Mouse (Mus musculus) layer of hippocampus, postnatal 25 days (tissue): ENCODE data around the gene Use1. TPM values are rescaled to one million over a fixed set of nuclear protein-coding genes. Genes with fewer than 3 reads are reported as not detected.
A peak's percentile ranks its signal among the peaks of the same experiment; 100 is the strongest.

ENCODE experiments used
- DNase-seq, 2 experiments: peaks; one replicate each; pipeline ENCODE4 v3.0.0; 2022; ENCODE audit warnings: mixed read lengths in 2 of 2, low spot score in 1 of 2; ENCODE audit errors: extremely low spot score in 1 of 2
- total RNA-seq, 2 experiments: library from RNA; stranded (reverse); gene quantifications; 2 replicates each; pipeline ENCODE4 v1.2.3; 2021

The Use1 gene
- total RNA-seq, 2 experiments from 2014 or later: 113 TPM

DNA sequence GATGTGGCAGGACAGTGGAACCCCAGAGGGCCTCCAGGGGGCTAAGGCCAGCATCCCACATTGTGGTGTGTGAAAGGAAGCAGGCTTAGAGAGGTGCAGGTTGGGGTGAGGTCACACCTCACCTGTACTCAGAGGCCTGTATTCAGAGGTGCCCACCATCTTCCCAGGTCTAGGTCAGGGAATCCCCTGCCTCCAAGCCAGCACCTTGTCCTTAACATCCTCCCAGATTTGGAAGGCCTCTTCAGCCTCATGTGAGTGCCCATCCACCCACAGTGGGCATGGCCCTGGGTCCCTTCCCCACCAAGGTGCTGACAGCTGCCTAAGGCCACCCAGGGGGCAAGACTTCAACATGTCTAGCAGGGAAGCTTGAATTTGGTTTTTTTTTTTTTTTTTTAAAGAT lies 34.8 kb downstream of the Use1 start:
- peak in 1 of 2 experiments; percentile 6 for DNase-seq

DNA sequence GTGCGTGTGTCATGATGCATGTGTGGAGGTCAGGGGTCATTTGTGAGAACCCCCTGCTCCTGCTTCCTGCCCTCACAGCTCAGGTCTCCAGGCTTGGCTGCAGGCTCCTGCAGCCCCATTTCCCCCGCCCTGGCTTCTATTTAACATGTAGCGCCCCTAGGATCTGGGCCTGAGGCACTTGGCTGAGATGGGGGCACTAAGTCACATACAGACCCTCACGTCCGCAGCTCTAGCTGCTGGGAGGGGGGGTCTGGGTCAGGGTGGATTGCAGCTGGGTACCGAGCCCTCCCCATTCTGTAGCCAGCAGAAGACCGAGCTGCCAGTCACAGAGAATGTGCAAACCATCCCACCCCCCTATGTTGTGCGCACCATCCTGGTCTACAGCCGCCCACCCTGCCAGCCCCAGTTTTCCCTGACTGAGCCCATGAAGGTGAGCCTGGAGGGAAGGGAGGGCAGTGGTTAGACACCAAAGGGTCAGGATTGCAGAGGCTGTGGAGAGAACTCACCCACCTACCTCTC lies 35.9 kb downstream of the Use1 start:
- no peak for DNase-seq

DNA sequence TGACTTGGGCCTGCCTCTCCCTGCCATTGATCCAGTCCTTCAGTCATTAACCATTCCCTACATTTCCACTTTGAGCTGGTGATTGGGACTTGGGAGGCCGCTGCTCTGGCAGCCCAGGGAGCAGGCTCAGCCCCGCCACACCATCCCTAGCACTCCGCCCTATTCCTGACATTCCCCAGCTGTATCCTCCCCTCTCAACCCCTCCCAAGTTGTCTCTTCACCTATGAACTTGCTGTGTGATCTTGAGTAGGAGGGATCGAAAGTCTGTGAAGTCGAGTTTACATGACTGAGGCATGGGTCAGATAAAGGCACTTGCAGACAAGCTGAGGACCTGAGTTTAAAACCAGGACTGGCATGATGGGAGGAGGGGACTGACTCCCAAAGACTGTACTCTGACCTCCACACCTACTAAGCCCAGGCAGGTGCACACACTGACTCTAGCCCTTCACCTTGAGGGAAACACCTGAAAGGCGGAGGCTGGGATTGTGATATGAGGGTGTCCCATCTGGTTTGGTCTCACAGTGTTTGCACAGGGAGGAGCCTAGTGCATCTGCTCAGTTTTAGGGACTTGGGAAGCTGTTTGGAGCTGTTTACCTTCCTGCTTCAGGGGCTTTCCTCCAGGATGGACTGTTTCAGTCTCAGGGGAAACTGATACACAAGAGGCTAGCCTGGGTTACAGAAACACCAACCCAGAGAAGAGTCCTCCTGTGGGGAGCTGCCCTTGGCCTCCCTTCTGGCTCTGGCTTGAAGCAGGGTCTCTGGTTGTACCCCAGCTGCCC lies 36.6 kb downstream of the Use1 start:
- DNase-seq: no peak

DNA sequence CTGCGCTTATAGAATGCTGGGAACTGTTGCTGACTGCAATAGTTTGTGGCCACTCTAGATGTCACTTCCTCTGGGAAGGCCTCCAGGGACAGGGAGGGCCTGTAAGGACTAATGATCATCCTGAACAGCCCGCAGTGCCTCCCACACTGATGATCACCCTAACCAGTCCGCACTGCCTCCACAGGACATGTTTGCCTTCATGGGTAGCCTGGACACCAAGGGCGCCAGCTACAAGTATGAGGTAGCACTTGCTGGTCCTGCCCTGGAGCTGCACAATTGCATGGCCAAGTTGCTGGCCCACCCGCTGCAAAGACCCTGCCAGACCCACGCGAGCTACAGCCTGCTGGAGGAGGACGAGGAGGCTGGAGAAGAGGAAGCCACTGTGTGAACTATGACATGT lies 37.4 kb downstream of the Use1 start:
- DNase-seq: no peak

DNA sequence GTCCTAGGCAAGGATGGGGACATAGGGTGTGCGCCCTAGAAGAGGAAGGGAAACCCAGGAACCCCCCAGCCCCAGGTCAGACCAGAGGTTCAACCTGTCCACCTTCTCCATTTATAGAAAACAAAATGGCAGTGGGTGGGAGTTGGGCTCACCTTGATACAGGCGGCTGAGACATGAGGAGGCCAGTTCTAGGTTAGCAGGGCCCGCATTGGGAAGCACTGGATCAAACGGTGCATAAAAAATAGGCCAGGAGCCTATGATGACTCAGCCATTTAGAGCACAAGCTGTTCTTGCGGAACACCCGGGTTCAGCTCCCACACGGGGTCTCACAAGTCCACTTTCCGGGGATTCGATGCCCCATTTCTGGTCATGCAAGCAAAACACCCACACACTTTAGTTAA lies 38.3 kb downstream of the Use1 start:
- no peak for DNase-seq

DNA sequence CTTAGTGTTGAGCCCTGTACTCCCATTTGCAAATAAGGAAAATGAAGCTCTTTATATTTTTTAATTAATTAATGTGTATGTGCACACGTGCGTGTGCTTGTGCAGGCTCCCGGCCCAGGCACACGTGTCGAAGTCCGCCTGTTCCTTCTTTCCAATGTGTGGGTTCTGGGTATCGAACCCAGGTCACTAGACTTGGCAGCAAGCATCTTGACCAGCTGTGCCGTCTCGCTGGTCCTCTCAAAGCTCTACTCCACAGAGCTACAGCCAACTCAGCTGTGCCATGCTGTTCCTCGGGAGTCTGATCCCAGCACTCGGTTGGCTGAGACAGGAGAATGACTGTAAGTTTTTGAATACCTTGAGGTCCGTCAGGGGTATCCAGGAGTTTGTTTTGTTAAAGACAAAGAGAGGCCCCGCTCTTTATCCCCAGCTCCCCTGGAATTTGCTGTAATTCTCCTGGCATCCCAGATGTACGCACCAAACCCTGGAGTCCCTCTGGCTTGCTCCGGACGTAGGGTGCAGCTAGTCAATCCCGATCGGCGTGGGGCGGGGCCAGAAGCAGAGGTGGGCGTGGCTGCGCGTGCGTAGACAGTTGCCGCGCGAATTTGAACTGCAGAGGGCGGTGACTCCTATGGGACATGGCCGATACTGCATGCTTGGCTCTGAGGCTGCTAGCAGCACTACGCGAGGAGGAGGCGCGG lies 38.9 kb downstream of the Use1 start, which contains the start of gene Ankle1:
Ankle1 (plus strand) TSS at position 610 of the 698 bp plus-strand sequence.
- DNase-seq: peak; percentile 88 to 93

DNA sequence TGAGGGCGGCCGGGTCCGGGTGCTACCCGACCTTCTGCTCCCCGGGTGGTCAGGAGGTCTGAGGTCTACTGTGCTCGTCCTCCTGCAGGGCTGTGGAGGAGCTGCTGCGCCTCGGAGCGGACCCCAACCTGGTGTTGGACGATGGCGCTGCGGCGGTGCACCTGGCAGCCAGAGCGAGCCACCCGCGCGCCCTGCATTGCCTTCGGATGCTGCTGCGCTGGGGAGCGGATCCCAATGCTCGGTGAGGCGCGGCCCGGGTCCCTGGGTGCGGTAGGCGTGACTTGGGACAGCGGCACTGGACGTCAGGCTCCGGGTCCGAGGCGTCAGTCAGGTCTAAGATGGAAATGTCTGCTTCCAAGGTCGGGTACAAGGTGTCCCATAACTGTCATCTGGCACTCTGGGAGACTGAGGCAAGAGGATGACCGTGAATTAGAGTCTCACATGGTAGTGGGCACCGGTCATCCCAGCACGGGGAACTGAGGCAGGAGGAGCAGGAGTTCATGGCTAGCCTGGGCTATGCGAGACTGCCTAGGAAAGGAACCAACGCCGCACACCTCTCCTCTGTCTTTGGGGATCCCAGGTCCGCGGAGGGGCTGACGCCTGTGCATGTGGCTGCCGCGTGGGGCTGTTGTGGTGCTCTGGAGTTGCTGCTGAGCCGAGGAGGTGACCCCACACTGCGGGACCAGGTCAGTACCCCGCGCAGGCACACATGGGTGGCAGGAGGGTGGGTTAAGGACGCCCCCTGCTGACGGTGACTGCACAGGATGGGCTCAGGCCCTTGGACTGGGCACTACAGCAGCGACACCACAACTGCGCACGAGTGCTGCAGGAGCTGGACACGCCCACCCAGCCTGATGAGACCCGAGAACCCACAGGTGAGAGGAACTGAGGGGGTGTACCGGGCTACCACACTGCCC lies 39.7 kb downstream of the Use1 start:
- peak in 1 of 2 experiments; percentile 45 for DNase-seq

DNA sequence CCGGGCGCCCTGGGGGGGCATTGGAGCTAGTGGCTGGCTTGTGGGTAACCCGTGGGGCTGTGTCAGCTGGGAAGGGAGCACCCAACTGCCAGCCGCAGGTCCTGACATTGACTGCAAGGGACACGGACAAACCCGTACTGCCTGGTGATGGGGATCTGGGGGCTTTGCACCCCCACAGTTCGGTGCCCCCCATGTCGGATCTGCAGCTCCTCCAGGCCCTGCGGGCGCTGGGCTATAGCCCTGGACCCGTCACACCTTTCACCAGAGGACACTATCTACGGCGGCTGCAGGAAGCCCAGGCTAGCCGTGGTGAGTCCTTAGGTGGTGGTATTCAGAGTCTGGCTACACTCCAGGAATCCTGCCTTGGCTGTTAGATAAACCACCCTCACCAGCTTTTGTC lies 40.8 kb downstream of the Use1 start:
- no peak for DNase-seq

DNA sequence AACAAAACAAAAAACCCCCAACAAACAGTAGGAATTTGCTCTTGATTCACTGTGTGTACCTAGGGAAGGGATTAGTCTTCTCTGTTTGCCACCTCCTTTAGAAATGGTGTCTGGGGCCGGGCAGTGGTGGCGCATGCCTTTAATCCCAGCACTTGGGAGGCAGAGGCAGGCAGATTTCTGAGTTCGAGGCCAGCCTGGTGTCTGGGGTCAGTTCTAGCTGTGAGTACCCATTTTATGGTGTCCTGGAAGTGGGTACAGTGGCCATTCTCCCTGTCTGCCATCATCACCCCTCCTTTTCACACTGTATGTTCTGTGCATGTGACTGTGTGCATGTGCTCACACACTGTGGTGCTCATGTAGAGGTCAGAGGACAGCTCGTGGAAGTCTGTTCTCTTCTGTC lies 41.6 kb downstream of the Use1 start:
- no peak for DNase-seq

DNA sequence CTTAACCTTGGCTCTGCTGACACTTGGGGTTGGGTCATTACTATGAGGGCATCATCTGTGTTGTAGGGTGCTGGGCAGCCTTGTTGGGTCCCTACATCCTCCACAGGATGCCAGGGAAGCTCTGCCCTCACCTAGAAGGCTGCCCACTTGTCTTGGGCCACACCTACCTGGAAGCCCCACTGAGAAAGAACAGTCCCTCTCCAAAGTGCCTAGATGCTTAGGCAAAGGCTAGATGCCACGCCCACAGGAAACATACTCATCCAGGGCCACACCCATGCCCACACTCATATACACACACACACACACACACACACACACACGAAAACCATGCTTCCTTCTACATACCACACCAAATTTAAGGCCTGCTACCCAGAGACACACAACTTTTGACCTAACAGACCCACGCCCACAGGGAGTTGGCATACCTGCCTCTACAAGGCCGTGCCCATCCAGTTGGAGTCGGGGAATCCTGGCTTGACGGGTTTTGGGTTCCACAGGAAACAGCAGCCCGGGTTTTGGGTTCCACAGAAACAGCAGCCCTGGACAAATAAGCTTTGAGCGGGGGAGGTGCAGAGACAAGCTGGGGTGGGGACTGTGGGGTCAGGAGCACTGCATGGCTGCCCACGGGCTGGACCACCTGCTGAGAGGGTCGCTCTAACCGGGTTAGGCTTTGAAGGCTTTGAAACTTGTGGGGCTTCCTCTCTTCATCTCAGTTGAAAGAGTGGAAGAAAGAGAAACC lies 45.1 kb downstream of the Use1 start:
- no peak for DNase-seq

Other genes starting within 250 kb of the Use1 start
- 10 to 100 TPM; 26.8 to 35.6 TPM for gene Myo9b, start 94.1 kb upstream of the Use1 start, total RNA-seq
- 10 to 100 TPM; 13.2 TPM for gene Haus8, start 93.9 kb upstream of the Use1 start, total RNA-seq
- gene Ocel1, start 4.5 kb downstream of the Use1 start, total RNA-seq: 10 to 100 TPM; 15.3 to 18.5 TPM
- gene Nr2f6, start 15.1 kb downstream of the Use1 start, total RNA-seq: 10 to 100 TPM; 43.0 to 44.1 TPM
- gene Ushbp1, start 29.0 kb downstream of the Use1 start, total RNA-seq: 1 to 10 TPM; 3.6 to 4.4 TPM
- 10 to 100 TPM; 98.0 to 99.3 TPM for gene Babam1, start 30.0 kb downstream of the Use1 start, total RNA-seq
- under 1 TPM; 0.31 to 0.47 TPM for gene Ankle1, start 39.2 kb downstream of the Use1 start, total RNA-seq
- 100 to 1,000 TPM; 235 to 284 TPM for gene Abhd8, start 96.8 kb downstream of the Use1 start, total RNA-seq
- gene Mrpl34, start 98.1 kb downstream of the Use1 start, total RNA-seq: 10 to 100 TPM; 49.9 to 54.7 TPM
- gene Dda1, start 102.4 kb downstream of the Use1 start, total RNA-seq: 10 to 100 TPM; 95.6 to 97.2 TPM
- gene Ano8, start 119.1 kb downstream of the Use1 start, total RNA-seq: 10 to 100 TPM; 53.5 to 58.0 TPM
- gene Gtpbp3, start 121.3 kb downstream of the Use1 start, total RNA-seq: 10 to 100 TPM; 28.4 to 36.4 TPM
- 1 to 10 TPM; 6.1 to 6.7 TPM for gene Plvap, start 144.9 kb downstream of the Use1 start, total RNA-seq
- gene Ccdc194, start 158.9 kb downstream of the Use1 start, total RNA-seq: not detected
- 1 to 10 TPM; 3.0 to 4.1 TPM for gene Bst2, start 170.6 kb downstream of the Use1 start, total RNA-seq
- gene Mvb12a, start 176.1 kb downstream of the Use1 start, total RNA-seq: 10 to 100 TPM; 30.9 to 33.6 TPM
- gene Tmem221, start 192.0 kb downstream of the Use1 start, total RNA-seq: not detected
- gene Nxnl1, start 199.8 kb downstream of the Use1 start, total RNA-seq: not detected
- 100 to 1,000 TPM; 107 to 128 TPM for gene Slc27a1, start 202.0 kb downstream of the Use1 start, total RNA-seq
- 10 to 100 TPM; 36.3 to 38.9 TPM for gene Pgls, start 225.3 kb downstream of the Use1 start, total RNA-seq
- gene Fam129c, start 230.8 kb downstream of the Use1 start, total RNA-seq: 1 to 10 TPM; 2.7 to 4.3 TPM
- 10 to 100 TPM; 56.7 to 58.7 TPM for gene Colgalt1, start 244.2 kb downstream of the Use1 start, total RNA-seq